Mouse (Mus musculus): ENCODE data around the gene Cxcl16. TPM values are rescaled to one million over a fixed set of nuclear protein-coding genes. Genes with fewer than 3 reads are reported as not detected.

The Cxcl16 gene
- polyA plus RNA-seq (2012; rRNA removed): 37.7 and 41.1 TPM in 2 replicates

GRCm38 (mm10) chr11:70459601-70460101 lies at the start of gene Cxcl16:
Gene Cxcl16 (minus strand): TSS chr11:70459984.

GRCm38 (mm10) chr11:70504970-70505369 lies 45.2 kb upstream of the Cxcl16 start, which contains the start of gene Tm4sf5:
Gene Tm4sf5 (plus strand): TSS chr11:70505244.

GRCm38 (mm10) chr11:70458688-70459600 lies 840 bp downstream of the Cxcl16 start, which contains the start of gene Zmynd15:
Gene Zmynd15 (plus strand): TSS chr11:70459433.

GRCm38 (mm10) chr11:70451797-70452498 lies 7.8 kb downstream of the Cxcl16 start, which contains the start of gene Med11:
Gene Med11 (plus strand): TSS chr11:70451919.

GRCm38 (mm10) chr11:70432048-70432894 lies 27.5 kb downstream of the Cxcl16 start, which contains the start of gene Arrb2:
Gene Arrb2 (plus strand): TSS chr11:70432635.

GRCm38 (mm10) chr11:70409594-70410296 lies 50.0 kb downstream of the Cxcl16 start, which contains the start of gene Pelp1:
Gene Pelp1 (minus strand): TSS chr11:70410031.

Other genes starting within 250 kb of the Cxcl16 start
- gene Slc16a11, start 247.2 kb downstream of the Cxcl16 start, polyA plus RNA-seq (2012; rRNA removed): 33.1 and 52.2 TPM in 2 replicates
- 13.6 and 14.5 TPM in 2 replicates for gene Slc16a13, start 238.9 kb downstream of the Cxcl16 start, polyA plus RNA-seq (2012; rRNA removed)
- gene Bcl6b, start 230.2 kb downstream of the Cxcl16 start, polyA plus RNA-seq (2012; rRNA removed): 7.9 and 11.3 TPM in 2 replicates
- gene 0610010K14Rik, start 222.1 kb downstream of the Cxcl16 start, polyA plus RNA-seq (2012; rRNA removed): 74.4 and 91.7 TPM in 2 replicates
- 7.1 and 9.5 TPM in 2 replicates for gene Gm21988, start 220.2 kb downstream of the Cxcl16 start, polyA plus RNA-seq (2012; rRNA removed)
- 168 and 203 TPM in 2 replicates for gene Rnasek, start 220.1 kb downstream of the Cxcl16 start, polyA plus RNA-seq (2012; rRNA removed)
- 6.0 and 6.8 TPM in 2 replicates for gene Alox12, start 204.6 kb downstream of the Cxcl16 start, polyA plus RNA-seq (2012; rRNA removed)
- 15.1 and 21.8 TPM in 2 replicates for gene Alox12e, start 137.4 kb downstream of the Cxcl16 start, polyA plus RNA-seq (2012; rRNA removed)
- 24.3 and 28.5 TPM in 2 replicates for gene Alox15, start 108.0 kb downstream of the Cxcl16 start, polyA plus RNA-seq (2012; rRNA removed)
- 32.7 and 36.4 TPM in 2 replicates for gene Pelp1, start 50.0 kb downstream of the Cxcl16 start, polyA plus RNA-seq (2012; rRNA removed)
- gene Arrb2, start 27.3 kb downstream of the Cxcl16 start, polyA plus RNA-seq (2012; rRNA removed): 35.9 and 49.5 TPM in 2 replicates
- 21.2 and 24.3 TPM in 2 replicates for gene Med11, start 8.1 kb downstream of the Cxcl16 start, polyA plus RNA-seq (2012; rRNA removed)
- 8.7 and 9.5 TPM in 2 replicates for gene Zmynd15, start 551 bp downstream of the Cxcl16 start, polyA plus RNA-seq (2012; rRNA removed)
- 2.7 and 3.7 TPM in 2 replicates for gene Tm4sf5, start 45.3 kb upstream of the Cxcl16 start, polyA plus RNA-seq (2012; rRNA removed)
- 0.50 TPM in 1 of 2 replicates, not detected in the other for gene Vmo1, start 54.6 kb upstream of the Cxcl16 start, polyA plus RNA-seq (2012; rRNA removed)
- gene Gltpd2, start 59.2 kb upstream of the Cxcl16 start, polyA plus RNA-seq (2012; rRNA removed): 0.94 and 1.0 TPM in 2 replicates
- gene Psmb6, start 65.4 kb upstream of the Cxcl16 start, polyA plus RNA-seq (2012; rRNA removed): 320 and 440 TPM in 2 replicates
- not detected in 2 replicates for gene Gm40193, start 73.0 kb upstream of the Cxcl16 start, polyA plus RNA-seq (2012; rRNA removed)
- gene Pld2, start 80.1 kb upstream of the Cxcl16 start, polyA plus RNA-seq (2012; rRNA removed): 31.2 and 31.9 TPM in 2 replicates
- gene Mink1, start 102.9 kb upstream of the Cxcl16 start, polyA plus RNA-seq (2012; rRNA removed): 111 and 120 TPM in 2 replicates
- not detected in 2 replicates for gene 4930544D05Rik, start 155.9 kb upstream of the Cxcl16 start, polyA plus RNA-seq (2012; rRNA removed)
- 0.35 TPM in 1 of 2 replicates, not detected in the other for gene Chrne, start 159.2 kb upstream of the Cxcl16 start, polyA plus RNA-seq (2012; rRNA removed)
- not detected in 2 replicates for gene Gp1ba, start 179.1 kb upstream of the Cxcl16 start, polyA plus RNA-seq (2012; rRNA removed)
- 94.5 and 104 TPM in 2 replicates for gene Rnf167, start 187.3 kb upstream of the Cxcl16 start, polyA plus RNA-seq (2012; rRNA removed)
- gene Slc25a11, start 187.5 kb upstream of the Cxcl16 start, polyA plus RNA-seq (2012; rRNA removed): 138 and 164 TPM in 2 replicates
- 2,318 and 3,020 TPM in 2 replicates for gene Pfn1, start 194.7 kb upstream of the Cxcl16 start, polyA plus RNA-seq (2012; rRNA removed)
- gene Eno3, start 197.2 kb upstream of the Cxcl16 start, polyA plus RNA-seq (2012; rRNA removed): 11.0 and 11.7 TPM in 2 replicates
- 38.2 and 49.8 TPM in 2 replicates for gene Spag7, start 209.4 kb upstream of the Cxcl16 start, polyA plus RNA-seq (2012; rRNA removed)
- gene Camta2, start 228.1 kb upstream of the Cxcl16 start, polyA plus RNA-seq (2012; rRNA removed): 25.3 and 32.7 TPM in 2 replicates
- 2.7 and 3.5 TPM in 2 replicates for gene Inca1, start 240.2 kb upstream of the Cxcl16 start, polyA plus RNA-seq (2012; rRNA removed)
- 51.4 and 54.9 TPM in 2 replicates for gene Kif1c, start 240.6 kb upstream of the Cxcl16 start, polyA plus RNA-seq (2012; rRNA removed)

Measured in ovary, adult 2 months (tissue).